Mouse (Mus musculus) induced T-regulatory cell, adult 2 months (primary cell): Measurements from ENCODE around the gene Smg5.

Experiments
- DNase-seq: peaks from one replicate; pipeline ENCODE4 v3.0.0-alpha.2; 2012; ENCODE audit warnings: low read depth

Smg5 gene

GRCm38 (mm10) chr3:88395288-88395687 lies 59.2 kb downstream of the Smg5 start:
- no peak for DNase-seq

GRCm38 (mm10) chr3:88395742-88396141 lies 59.7 kb downstream of the Smg5 start:
- no peak for DNase-seq

GRCm38 (mm10) chr3:88398666-88399065 lies 62.6 kb downstream of the Smg5 start:
- DNase-seq, result no peak

- DNase-seq, result no peak
Measured at GRCm38 (mm10) chr3:88403522-88404230, 67.6 kb downstream of the Smg5 start.

- peak; percentile 92 for DNase-seq
Measured at GRCm38 (mm10) chr3:88407090-88407489, 71.0 kb downstream of the Smg5 start.

GRCm38 (mm10) chr3:88407529-88407928 lies 71.5 kb downstream of the Smg5 start:
- DNase-seq, result no peak

GRCm38 (mm10) chr3:88408953-88409352 lies 72.9 kb downstream of the Smg5 start:
- no peak for DNase-seq

GRCm38 (mm10) chr3:88409741-88410644 lies 73.9 kb downstream of the Smg5 start, which contains the start of gene Pmf1:
Gene Pmf1 (minus strand): TSS chr3:88410331.
- peak; percentile 96 for DNase-seq

- DNase-seq, result no peak
Measured at GRCm38 (mm10) chr3:88410645-88411031, 74.6 kb downstream of the Smg5 start.

- no peak for DNase-seq
Measured at GRCm38 (mm10) chr3:88411681-88412080, 75.6 kb downstream of the Smg5 start.
